Comparison of ENCODE assay signal across 7 mouse cellular contexts in genomic region chr4:46130221-46130620, GRCm38 (mm10). TPM values are rescaled to one million over a fixed set of nuclear protein-coding genes. Genes with fewer than 3 reads are reported as not detected.
DNase-seq lines count a peak whose midpoint lies in the region.

No protein-coding gene starts in this region.

- peak; percentile 47 to 59 for DNase-seq in layer of hippocampus, postnatal 10 days (ENCODE audit: low spot score in 2 of 2)
- no peak for DNase-seq in layer of hippocampus, adult 9-11 months
- DNase-seq in CD8-positive naive resting alpha-beta T cell, adult 2 months (ENCODE audit: low read depth in 2 of 2, low spot score in 2 of 2), result peak; percentile 47 to 64
- peak; percentile 66 for DNase-seq in R1 (ENCODE audit: low read depth, low spot score)
- DNase-seq in embryo, embryonic 9.5 days (ENCODE audit: extremely low spot score), result peak; percentile 53
- DNase-seq in kidney, postnatal 25 days, result peak; percentile 64 to 74
- peak; percentile 70 for DNase-seq in retina, postnatal 1 day

RNA-seq across cellular contexts. Expression of gene Ncbp1, which starts 8.2 kb away (rescaled TPM):
- total RNA-seq in layer of hippocampus, postnatal 10 days (2021), result 10 to 100 TPM; 52.6 to 56.5 TPM

RNA-seq across cellular contexts. Expression of gene Tstd2, which starts 8.3 kb away (rescaled TPM):
- total RNA-seq in layer of hippocampus, postnatal 10 days (2021), result 10 to 100 TPM; 17.4 to 23.2 TPM
